Mouse (Mus musculus) E14TG2a.4 (cell line): ENCODE measurements around the gene Myh7b.

Experiments used
- H3K27me3 ChIP-seq: 2 replicates; pipeline ENCODE4 v1.6.1; 2014; ENCODE audit warnings: low read length, control low read depth; ENCODE audit not compliant: insufficient read depth
- H3K36me3 ChIP-seq: 2 replicates; pipeline ENCODE4 v1.6.1; 2014; ENCODE audit warnings: low read length, control low read depth; ENCODE audit not compliant: insufficient read depth
- H3K4me1 ChIP-seq: replicated peaks from 2 replicates; pipeline ENCODE4 v1.6.1; 2014; ENCODE audit warnings: low read depth, low read length, control low read depth
- H3K4me3 ChIP-seq: replicated peaks from 2 replicates; pipeline ENCODE4 v1.5.1; 2014; ENCODE audit warnings: mild to moderate bottlenecking, low read length
- H3K9me3 ChIP-seq: 2 replicates; pipeline ENCODE4 v1.6.1; 2014; ENCODE audit warnings: low read length, control low read depth
- CTCF ChIP-seq: conservative IDR thresholded peaks from 2 replicates; pipeline ENCODE4 v1.5.1; 2014; ENCODE audit warnings: low read length
- NANOG ChIP-seq: IDR thresholded peaks from 2 replicates; pipeline ENCODE4 v1.6.1; 2014; ENCODE audit warnings: borderline replicate concordance, low read length, mixed read lengths
- POU5F1 ChIP-seq: IDR thresholded peaks from 2 replicates; pipeline ENCODE4 v1.6.1; 2014; ENCODE audit warnings: low read length, borderline replicate concordance

Gene Myh7b

GRCm38 (mm10) chr2:155633731-155634130 is 22.7 kb downstream of the Myh7b start:
- Histone ChIP-seq H3K4me1 (peaks cover 54% of the 10 kb centered on the region), H3K27me3 (peaks cover 58% of the 10 kb centered on the region), H3K36me3 (peaks cover 48% of the 10 kb centered on the region), H3K4me3 (peak overlapping the region; percentile 68), H3K9me3 (no peaks in the 10 kb centered on the region)
- TF ChIP-seq NANOG, result no peak
- no peak for TF ChIP-seq CTCF
- TF ChIP-seq POU5F1, result no peak

- no peak overlapping the region for H3K4me3 ChIP-seq
- peaks cover 53% of the 10 kb centered on the region for H3K4me1 ChIP-seq
- H3K27me3 ChIP-seq, result peaks cover 50% of the 10 kb centered on the region
- no peak for TF ChIP-seq POU5F1
- no peak for TF ChIP-seq CTCF
- no peak for TF ChIP-seq NANOG
- no peaks in the 10 kb centered on the region for H3K9me3 ChIP-seq
- peaks cover 55% of the 10 kb centered on the region for H3K36me3 ChIP-seq
Measured at GRCm38 (mm10) chr2:155634562-155634961, 23.6 kb downstream of the Myh7b start.

GRCm38 (mm10) chr2:155635961-155636360 is 24.9 kb downstream of the Myh7b start:
- Histone ChIP-seq H3K36me3 (peaks cover 67% of the 10 kb centered on the region), H3K4me1 (peaks cover 49% of the 10 kb centered on the region), H3K4me3 (no peak overlapping the region), H3K9me3 (no peaks in the 10 kb centered on the region), H3K27me3 (peaks cover 36% of the 10 kb centered on the region)
- TF ChIP-seq CTCF (no peak), POU5F1 (no peak), NANOG (no peak)

- H3K9me3 ChIP-seq, result no peaks in the 10 kb centered on the region
- H3K27me3 ChIP-seq, result peaks cover 27% of the 10 kb centered on the region
- no peak for TF ChIP-seq POU5F1
- TF ChIP-seq CTCF, result no peak
- no peak for TF ChIP-seq NANOG
- no peak overlapping the region for H3K4me3 ChIP-seq
- peaks cover 76% of the 10 kb centered on the region for H3K36me3 ChIP-seq
- H3K4me1 ChIP-seq, result peaks cover 49% of the 10 kb centered on the region
Measured at GRCm38 (mm10) chr2:155636881-155637280, 25.9 kb downstream of the Myh7b start.

GRCm38 (mm10) chr2:155637411-155637810 is 26.4 kb downstream of the Myh7b start:
- Histone ChIP-seq H3K9me3 (no peaks in the 10 kb centered on the region), H3K27me3 (peaks cover 22% of the 10 kb centered on the region), H3K36me3 (peaks cover 81% of the 10 kb centered on the region), H3K4me1 (peaks cover 45% of the 10 kb centered on the region), H3K4me3 (no peak overlapping the region)
- TF ChIP-seq POU5F1 (no peak), CTCF (no peak), NANOG (no peak)

GRCm38 (mm10) chr2:155640656-155641055 is 29.6 kb downstream of the Myh7b start:
- no peak for TF ChIP-seq NANOG
- TF ChIP-seq POU5F1, result no peak
- TF ChIP-seq CTCF, result no peak

GRCm38 (mm10) chr2:155641540-155642472 is 30.8 kb downstream of the Myh7b start:
- peaks cover 75% of the 10 kb centered on the region for H3K36me3 ChIP-seq
- TF ChIP-seq CTCF (no peak), POU5F1 (no peak), NANOG (no peak)
- H3K4me3 ChIP-seq, result no peak overlapping the region
- H3K4me1 ChIP-seq, result peaks cover 22% of the 10 kb centered on the region
- H3K9me3 ChIP-seq, result no peaks in the 10 kb centered on the region
- H3K27me3 ChIP-seq, result no peaks in the 10 kb centered on the region

More at GRCm38 (mm10) chr2:155640656-155641055, 29.6 kb downstream of the Myh7b start:
- peaks cover 28% of the 10 kb centered on the region for H3K4me1 ChIP-seq
- H3K36me3 ChIP-seq, result peaks cover 83% of the 10 kb centered on the region
- H3K9me3 ChIP-seq, result no peaks in the 10 kb centered on the region
- H3K4me3 ChIP-seq, result no peak overlapping the region
- no peaks in the 10 kb centered on the region for H3K27me3 ChIP-seq

GRCm38 (mm10) chr2:155645746-155646145 is 34.7 kb downstream of the Myh7b start:
- H3K4me3 ChIP-seq, result no peak overlapping the region
- H3K9me3 ChIP-seq, result no peaks in the 10 kb centered on the region
- H3K4me1 ChIP-seq, result peaks cover 13% of the 10 kb centered on the region
- H3K36me3 ChIP-seq, result peaks cover 61% of the 10 kb centered on the region
- TF ChIP-seq NANOG (no peak), CTCF (no peak), POU5F1 (no peak)
- no peaks in the 10 kb centered on the region for H3K27me3 ChIP-seq

- TF ChIP-seq NANOG (no peak), CTCF (no peak), POU5F1 (no peak)
- no peaks in the 10 kb centered on the region for H3K9me3 ChIP-seq
- peaks cover 4% of the 10 kb centered on the region; the same call in 1 of the 2 replicates for H3K4me1 ChIP-seq
- H3K36me3 ChIP-seq, result peaks cover 68% of the 10 kb centered on the region
- no peak overlapping the region for H3K4me3 ChIP-seq
- no peaks in the 10 kb centered on the region for H3K27me3 ChIP-seq
Measured at GRCm38 (mm10) chr2:155652618-155653017, 41.6 kb downstream of the Myh7b start.
